Mouse (Mus musculus) embryonic facial prominence, embryonic 10.5 days (tissue): ENCODE measurements at regions not wholly inside any gene's neighbourhood (a gene's known extent, or its start where the extent isn't known, plus 50 kb on each side); places are given as distances from the start of the nearest gene placed in this dataset.

Source experiments
- DNase-seq: peaks from one replicate; pipeline ENCODE4 v3.0.0-alpha.2; 2017; ENCODE audit warnings: low spot score
- H3K27ac ChIP-seq: fragments of 300-500 bp; sonication (generic); replicated peaks from 2 replicates; pipeline ENCODE4 v1.5.1; 2016; ENCODE audit warnings: mild to moderate bottlenecking
- H3K27me3 ChIP-seq: fragments of 300-500 bp; sonication (generic); replicated peaks from 2 replicates; pipeline ENCODE4 v1.6.1; 2016; ENCODE audit warnings: low read depth, mild to moderate bottlenecking; ENCODE audit not compliant: poor library complexity, severe bottlenecking
- H3K36me3 ChIP-seq: fragments of 300-500 bp; sonication (generic); replicated peaks from 2 replicates; pipeline ENCODE4 v1.6.1; 2016; ENCODE audit warnings: mild to moderate bottlenecking, moderate library complexity
- H3K4me1 ChIP-seq: fragments of 300-500 bp; sonication (generic); 2 replicates; pipeline ENCODE4 v1.6.1; 2016
- H3K4me3 ChIP-seq: fragments of 300-500 bp; sonication (generic); 2 replicates; pipeline ENCODE4 v1.5.1; 2016; ENCODE audit warnings: mild to moderate bottlenecking, moderate library complexity
- H3K9me3 ChIP-seq: fragments of 300-500 bp; sonication (generic); 2 replicates; pipeline ENCODE4 v1.6.1; 2016; ENCODE audit warnings: mild to moderate bottlenecking
- WGBS: fragments of 180-500 bp; shearing (Covaris S2); methylation state at CpG from one replicate; pipeline ENCODE4 v1.1.7; 2016; 5-methylcytosine and 5-hydroxymethylcytosine counted together

- Histone ChIP-seq H3K27me3 (no peaks in the 10 kb centered on the region), H3K27ac (no peak overlapping the region), H3K36me3 (no peaks in the 10 kb centered on the region), H3K4me3 (no peak overlapping the region), H3K4me1 (no peaks in the 10 kb centered on the region), H3K9me3 (no peaks in the 10 kb centered on the region)
- 93% methylated on average over 9 of the region's 9 CpGs for WGBS
- DNase-seq, result no peak
Measured at GRCm38 (mm10) chr1:147343276-147343953, 848.9 kb downstream of the Brinp3 start.

GRCm38 (mm10) chr1:147344027-147344426 lies 849.5 kb downstream of the Brinp3 start:
- H3K27me3 ChIP-seq, result no peaks in the 10 kb centered on the region
- WGBS, result 86% methylated on average over 3 of the region's 3 CpGs
- no peak overlapping the region for H3K4me3 ChIP-seq

More at GRCm38 (mm10) chr1:147344027-147344426, 849.5 kb downstream of the Brinp3 start:
- H3K27ac ChIP-seq, result no peak overlapping the region
- H3K36me3 ChIP-seq, result no peaks in the 10 kb centered on the region
- no peaks in the 10 kb centered on the region for H3K9me3 ChIP-seq
- H3K4me1 ChIP-seq, result no peaks in the 10 kb centered on the region
- no peak for DNase-seq
